Mouse (Mus musculus) right cerebral cortex, adult 2 months (tissue): ENCODE measurements around the gene Cacna1h.

ENCODE experiments used
- DNase-seq, 2 experiments: peaks; one replicate each; pipeline ENCODE4 v3.0.0; 2021 to 2022; ENCODE audit warnings: low spot score in 2 of 2

The Cacna1h gene

DNA sequence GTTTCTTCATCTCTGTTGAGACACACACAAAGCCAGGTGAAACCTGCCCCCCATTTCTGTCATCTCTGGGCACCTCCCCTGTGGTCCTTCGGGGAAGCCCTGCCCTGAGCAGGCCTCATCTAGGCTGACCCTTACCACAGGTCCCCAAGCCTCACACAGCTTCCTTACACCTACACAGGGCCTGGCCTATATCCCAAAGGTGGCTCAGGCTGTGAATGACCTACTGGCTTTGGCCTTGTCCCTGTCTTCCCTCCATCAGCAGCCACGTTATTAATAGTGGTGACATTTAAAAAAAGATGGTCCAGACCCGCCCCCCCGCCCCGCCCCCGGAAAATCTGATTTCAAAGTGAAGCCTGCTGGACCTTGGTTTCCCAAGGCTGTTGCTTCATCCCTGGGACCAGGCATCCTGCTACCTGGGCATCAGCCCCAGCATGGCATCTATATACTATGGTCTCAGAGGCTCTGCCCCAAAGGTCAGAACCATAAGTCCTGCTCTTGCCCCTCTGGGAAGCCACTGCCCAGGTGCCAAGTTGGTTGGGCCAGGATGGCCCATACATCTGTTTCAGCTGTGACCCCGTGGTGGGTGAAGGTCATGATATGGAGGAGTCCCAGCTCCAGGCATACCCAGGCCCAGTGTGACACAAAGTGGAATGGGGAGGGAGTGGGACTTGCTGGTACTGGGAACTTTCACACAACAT lies 25.1 kb downstream of the Cacna1h start:
- DNase-seq: no peak

DNA sequence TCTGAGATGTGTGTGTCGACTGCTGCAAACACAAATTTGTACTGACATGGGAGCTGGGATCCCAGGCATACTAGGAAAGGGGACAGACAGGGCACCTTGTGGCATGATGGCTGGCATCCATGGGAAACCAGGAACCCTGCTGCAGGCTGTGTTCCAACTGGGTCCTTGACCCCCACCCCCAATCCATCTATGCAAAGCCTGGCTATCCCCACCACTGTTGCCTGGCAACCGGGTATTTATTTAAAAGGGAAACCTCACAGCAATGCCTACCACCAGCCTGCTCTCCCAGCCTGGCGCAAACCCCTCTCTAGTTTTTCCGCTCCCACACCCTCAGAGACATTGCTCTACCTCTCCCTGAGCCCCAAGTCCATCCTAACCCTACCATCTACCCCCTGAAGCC lies 26.2 kb downstream of the Cacna1h start:
- DNase-seq: no peak

DNA sequence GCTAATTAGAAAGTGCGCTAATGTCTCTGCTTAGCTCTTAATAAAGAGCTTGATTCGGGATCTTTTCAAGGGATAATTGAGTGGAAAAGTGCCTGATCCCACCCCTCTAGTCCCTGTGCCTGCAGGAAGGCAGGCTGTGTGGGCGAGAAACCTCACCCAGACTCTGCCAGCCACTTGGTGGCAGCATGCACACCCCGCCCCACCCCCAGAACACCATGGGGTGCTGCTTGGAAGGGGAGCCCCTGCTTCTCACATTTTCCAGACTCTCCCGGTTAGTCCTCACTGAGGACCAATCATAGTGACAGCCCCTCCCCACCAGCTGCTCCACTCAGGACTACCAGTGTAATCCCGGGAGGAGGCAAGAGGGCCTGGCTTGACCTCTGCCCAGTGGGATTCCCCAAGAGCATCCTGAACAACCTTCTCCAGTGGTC lies 27.6 kb downstream of the Cacna1h start:
- DNase-seq: peak; percentile 56 to 61

DNA sequence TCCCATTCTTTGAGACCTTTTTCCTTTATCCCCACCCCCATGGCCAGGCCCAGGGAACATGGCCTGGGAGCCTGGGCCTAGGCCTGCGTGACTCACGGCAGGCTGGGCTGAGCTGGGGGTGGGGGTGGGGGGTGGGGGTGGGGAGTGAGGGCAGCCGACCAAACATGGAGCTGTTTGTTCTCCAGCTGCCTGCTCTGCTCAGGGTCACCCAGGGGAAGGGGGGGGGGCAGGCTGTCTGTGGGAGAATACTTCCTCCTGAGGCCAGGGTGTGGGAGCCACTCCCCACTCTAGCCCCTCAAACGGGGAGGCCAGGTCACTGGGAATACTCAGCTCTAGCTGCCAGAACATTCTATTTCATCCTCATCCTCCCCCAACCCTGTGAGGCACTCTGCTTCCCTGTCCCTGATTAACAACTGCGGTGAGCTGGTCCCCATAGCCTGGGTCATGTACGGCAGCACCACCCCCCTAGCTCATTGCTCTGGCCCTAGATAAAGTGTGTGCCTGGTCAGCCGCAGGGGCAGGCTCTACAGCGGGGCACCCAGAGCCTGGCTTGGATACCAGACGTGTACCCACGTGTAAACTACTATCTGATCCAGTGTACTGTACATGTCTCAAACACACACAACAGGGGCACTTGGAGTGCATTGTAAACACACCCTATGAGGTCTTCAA lies 28.2 kb downstream of the Cacna1h start:
- no peak for DNase-seq

DNA sequence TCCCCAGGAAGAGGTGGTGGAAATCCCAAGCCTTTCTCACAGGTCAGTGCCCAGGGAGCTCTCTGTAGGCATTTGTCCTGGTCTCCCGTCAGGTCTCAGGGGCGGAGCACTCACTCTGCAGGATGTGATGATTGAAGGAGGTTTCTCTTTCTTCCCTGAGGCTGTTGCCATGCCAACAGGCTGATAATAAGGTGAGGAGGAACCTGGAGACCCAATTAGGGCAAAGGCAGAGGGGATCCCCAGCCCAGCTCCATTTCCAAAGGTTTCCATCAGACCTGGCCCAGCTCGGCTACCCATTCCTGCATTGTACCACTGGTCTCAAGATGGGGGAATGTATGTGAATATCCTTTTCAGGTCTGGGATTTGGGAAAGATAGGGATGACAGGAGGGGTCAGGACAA lies 29.4 kb downstream of the Cacna1h start:
- no peak for DNase-seq

DNA sequence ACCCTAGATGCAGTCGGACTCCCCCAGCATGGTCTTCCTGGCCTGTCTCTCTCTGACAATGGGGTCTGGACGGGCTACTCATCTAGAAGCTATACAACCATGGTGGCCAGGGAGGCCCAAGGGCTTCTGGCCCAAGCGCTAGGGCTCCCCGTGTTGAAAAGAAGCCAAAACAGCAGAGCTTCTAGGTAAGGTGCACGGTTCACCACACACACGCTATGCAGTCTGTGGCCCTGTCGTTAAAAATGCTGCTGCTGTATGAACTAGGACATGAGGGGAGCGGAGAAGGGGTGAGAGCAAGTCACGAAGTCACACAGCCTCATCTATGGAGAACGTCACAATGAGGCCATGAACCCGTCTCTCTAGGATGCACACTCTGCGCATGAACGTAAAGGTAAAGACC lies 31.4 kb downstream of the Cacna1h start:
- DNase-seq: no peak

DNA sequence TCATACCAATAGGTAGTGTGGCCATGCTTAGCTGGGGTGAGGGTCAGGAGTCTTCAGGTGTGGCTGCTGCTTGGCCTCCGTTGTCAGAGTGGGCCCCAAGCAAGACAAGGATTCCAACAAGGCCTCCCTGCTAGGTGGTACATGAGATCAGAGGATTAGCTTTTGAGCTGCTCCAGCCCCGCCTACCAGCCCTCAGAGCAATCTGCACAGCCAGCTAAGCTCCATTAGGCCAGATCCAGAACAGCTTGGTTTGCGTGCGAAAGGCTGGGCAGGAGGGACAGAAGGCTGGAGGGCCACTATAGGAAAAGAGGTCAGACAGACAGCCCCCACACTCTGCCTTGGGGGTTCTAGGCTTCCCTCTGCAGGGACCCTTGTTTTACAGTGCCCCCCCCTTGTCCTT lies 32.1 kb downstream of the Cacna1h start:
- no peak for DNase-seq

DNA sequence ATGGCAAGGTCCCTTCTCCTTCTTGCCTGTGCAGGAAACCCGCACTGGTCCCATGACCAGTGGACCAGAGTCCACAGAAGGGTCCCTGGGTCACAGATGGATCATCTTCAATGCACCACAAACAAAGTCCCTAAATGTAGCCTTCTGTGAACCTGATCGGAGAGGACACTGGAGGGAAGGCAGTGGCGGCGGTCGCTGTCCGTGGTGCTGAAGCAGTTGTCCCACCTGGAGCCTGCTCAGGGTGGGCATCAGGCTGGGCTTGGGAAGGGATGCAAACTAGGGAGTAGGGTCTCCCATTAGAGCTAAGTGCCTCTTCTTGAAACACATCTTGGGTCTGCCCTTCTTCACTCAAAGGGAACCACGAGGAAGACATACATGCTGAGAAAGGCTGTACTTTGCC lies 33.1 kb downstream of the Cacna1h start:
- no peak for DNase-seq

DNA sequence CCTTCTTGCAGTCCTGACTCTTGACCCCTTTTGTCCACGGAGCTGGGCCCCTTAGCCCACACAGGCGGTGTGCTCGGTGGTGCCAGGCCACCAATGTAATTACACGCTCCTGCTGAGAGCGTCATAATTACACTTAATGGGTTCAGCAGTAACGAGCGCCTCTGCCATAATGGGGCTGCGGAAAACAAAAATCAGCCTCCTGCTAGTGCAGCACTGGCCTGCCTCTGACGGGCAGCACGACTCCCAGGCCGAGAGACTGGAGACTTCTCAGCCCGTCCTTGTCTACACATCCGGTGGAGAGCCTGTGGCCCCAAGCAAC lies 35.1 kb downstream of the Cacna1h start:
- no peak for DNase-seq

DNA sequence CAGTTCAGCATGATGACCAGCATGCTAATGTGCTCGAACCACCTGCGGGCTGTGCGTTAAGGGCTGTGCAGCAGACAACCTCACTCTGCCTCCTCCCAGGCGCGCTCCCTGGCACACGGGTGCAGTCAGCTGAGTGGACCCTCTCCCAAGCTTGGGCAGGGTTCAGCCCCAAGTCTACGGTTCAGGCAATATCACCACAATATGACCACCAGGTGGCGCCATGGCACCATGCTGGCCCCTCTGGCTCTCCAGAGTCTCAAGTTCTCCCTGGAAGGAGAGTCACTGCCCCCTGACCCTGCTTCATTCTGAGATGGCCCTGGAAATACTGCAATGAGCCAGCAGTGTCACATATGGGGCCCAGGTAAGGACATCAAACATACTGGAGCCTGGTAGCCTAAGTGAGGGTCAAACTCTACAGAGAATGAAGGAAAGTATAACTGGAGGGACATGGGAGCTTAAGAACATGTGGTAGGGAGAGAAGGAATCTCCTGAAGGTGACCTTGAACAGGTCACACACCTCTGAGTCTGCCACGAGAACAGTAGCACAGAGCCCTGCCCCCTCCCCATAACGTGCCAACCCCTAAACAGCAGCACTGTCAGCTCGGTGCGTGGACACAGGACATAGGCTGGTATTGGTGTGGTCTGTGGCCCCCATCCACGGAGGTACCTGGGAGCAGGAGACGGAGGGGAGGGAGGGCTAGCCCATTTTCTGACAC lies 35.6 kb downstream of the Cacna1h start:
- DNase-seq: peak; percentile 82 to 86

DNA sequence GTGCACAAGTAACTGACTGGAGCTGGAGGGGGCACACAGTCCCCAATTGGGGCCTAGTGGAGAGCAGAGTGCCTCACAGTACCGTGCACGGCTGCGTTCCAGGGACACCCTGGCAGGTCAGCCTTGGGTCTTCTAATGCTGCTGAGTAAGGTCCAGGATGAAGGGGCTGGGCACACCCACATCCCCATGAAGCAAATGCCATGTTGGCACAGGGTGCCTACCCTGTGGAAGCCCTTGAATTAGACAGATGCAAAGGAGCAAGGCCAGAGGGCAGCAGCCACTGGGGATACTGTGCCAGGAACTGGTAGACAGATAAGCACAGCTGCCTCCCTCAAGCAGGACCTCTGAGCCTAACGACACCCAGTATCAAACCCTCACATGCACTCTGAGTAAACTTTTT lies 39.1 kb downstream of the Cacna1h start:
- DNase-seq: no peak

DNA sequence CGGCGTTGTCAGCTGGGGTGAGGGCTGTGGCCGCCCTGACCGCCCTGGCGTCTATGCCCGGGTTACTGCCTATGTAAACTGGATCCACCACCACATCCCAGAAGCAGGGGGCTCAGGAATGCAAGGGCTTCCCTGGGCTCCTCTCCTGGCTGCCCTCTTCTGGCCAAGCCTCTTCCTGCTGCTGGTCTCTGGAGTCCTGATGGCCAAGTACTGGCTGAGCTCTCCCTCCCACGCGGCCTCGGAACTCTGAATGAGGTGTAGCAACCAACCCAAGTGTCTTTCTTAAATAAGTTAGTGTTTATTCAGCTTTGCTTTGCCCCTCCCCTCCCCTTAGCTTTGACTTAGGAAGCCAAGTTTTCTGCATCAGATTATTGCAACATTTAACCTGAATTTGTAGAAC lies 59.6 kb downstream of the Cacna1h start:
- peak; percentile 17 to 28 for DNase-seq

DNA sequence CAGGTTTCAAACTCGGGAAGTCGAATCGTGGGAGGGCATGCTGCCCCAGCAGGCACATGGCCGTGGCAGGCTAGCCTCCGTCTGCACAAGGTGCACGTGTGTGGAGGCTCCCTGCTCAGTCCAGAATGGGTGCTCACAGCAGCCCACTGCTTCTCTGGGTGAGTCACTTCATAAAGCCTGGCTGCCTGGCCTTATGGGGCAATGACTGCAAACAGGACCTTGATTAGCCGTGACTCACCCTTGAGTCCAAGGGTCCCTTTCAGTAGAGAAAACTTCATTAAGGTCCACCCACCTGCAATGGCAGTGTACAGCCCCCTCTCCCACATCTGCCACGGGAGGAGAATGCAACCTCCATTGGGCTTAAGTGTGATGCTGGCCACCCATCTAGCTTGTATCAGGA lies 61.1 kb downstream of the Cacna1h start:
- DNase-seq: no peak

DNA sequence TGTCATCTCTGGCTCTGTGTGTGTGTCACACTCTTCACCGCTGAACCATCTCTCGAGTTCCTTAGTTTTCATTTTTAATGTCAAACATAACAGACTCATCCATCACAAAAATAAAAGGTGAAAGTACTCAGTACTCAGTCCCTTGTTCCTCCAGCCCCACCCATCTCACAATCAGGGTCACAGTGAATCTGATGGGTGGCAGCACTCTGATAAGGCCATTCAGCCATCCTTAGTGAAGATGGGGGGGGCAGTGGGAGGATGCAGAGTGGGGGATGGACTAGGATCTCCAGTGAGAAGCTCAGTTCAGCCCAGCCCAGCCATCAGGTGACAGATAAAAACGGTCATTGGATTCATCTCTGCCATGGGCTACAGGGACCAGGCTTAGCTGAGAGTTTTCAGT lies 64.6 kb downstream of the Cacna1h start, which contains the start of gene Tpsg1:
Tpsg1 (plus strand) TSS at position 301 of the 400 bp plus-strand sequence.
- no peak for DNase-seq

DNA sequence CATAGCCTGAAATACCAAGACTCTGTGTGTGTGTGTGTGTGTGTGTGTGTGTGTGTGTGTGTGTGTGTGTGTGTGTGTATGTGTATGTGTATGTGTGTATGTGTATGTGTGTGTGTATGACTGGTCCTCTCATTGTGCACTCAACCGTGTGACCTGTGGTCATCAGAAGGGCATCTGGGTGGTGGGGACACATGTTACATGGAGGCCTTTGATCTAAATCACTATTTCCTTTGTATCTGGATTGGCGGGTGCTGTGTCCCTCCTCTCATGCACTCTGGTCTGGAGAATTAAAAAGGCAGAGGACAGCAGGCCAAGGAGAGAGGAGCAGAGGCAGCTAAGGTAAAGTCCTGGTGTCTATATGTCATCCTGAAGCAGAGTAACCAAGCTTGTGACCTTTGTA lies 67.6 kb downstream of the Cacna1h start, which contains the start of gene Tpsb2:
Tpsb2 (plus strand) TSS at position 301 of the 400 bp plus-strand sequence.
- DNase-seq: no peak

DNA sequence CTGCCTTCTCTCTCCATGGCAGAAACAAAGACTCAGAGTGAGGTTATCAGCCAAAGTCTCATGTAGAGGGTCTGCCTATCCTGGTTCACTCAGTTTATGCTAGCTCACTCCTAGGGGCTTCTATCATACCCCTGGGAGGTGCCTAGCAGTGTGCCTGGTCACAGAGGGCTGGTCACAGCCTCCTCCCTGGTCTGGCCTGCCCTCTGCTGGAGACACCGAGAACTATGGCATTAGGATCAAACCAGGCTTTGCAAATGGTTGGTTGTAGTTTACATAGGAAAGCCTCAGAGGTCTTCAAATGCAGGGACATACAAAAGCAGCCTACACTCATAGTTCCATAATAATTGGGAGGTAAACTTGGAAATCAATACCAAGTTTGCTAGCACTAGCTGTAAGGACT lies 69.9 kb downstream of the Cacna1h start:
- peak; percentile 52 to 71 for DNase-seq

DNA sequence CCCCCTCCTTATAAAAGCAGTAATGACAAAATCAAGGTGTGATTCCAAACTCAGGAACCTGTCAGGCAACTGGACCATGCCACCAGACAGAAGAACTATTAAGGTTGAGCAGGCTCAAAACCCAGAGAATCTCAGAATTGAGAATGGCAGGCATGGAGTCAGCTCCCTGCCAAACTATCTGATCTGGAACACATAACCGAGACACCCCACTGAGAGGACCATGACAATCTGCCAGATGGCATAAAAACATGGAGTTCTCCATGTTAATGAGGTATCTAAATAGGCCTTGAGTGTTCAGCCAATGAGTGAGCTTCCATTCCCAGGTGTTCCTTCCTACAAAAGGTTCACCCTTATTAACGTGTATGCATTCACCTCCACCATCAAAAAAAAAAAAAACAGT lies 72.3 kb downstream of the Cacna1h start:
- no peak for DNase-seq

DNA sequence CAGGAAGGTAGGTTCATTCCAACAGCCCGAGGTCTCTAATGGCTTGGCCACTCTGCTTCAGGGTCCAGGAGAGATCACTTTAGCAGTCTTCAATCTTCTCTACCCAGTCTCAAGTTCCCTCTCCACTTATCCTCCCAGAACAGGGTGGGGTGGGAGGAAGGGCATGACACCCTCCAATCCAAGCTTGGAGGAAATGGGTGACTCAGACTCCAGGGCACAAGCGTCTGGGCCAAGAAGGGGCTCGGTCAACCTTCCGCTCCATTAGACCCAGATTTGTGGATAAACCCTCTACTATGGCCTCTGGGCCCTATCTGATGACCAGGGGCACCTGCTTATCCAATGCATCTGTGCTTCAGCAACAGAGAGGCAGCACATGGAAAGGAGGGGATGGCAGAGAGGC lies 88.1 kb downstream of the Cacna1h start, which contains the start of gene Tpsab1:
Tpsab1 (minus strand) TSS at position 101 of the 400 bp plus-strand sequence.
- no peak for DNase-seq

DNA sequence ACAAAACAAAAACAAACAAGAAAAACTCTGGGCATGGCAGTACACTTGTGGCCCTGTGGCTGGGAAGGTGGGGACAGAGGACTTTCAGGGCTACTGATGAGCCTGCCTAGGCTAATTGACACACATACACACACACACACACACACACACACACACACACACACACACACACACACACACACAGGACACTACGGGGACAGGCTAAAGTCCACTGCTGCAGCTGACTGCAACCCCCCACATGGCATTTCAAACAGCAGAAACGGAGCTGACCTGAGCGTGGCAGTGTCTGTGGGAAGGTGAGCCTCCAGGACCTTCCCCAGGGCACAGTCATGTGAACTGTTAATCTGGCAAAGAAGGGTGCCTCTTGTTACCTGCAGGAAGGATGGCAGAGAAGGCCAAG lies 92.1 kb downstream of the Cacna1h start:
- no peak for DNase-seq

DNA sequence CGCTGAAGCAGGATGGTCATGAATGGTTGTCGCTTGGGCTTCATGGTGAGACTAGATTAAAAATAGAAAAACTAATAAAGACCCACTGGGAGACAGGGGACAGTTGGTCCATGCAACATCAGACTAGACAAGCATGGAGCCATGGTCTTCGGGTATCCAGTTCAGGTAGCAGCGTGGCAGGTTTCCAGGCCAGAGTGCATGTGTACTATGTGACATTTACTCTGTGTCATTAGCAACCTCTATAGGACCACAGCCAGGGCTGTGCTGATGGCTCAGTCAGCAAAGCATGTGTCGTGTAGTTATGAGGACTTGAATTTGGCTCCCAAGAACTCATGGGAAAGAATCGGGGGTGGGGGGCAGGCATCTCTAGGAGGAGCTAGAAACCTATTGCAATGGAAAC lies 93.6 kb downstream of the Cacna1h start:
- no peak for DNase-seq

DNA sequence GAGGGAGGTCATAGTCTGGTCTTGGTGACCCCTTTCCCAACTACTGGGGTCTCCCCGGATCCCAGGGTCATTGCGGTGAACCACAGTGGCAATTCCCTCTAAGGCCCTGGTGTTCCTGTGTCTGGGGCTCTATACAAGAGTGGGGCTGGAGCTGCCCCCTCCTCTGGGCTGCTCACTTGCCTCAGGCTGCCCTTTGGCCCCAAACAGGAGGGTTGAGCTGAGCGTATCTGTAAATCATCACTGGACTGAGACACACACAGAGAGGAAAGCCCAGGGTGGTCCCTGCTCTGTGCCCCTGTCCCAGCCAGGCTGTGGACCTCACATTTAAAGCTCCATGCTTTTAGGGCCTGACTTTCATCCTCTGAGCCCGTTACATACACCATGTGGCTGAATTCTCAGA lies 95.4 kb downstream of the Cacna1h start:
- no peak for DNase-seq

DNA sequence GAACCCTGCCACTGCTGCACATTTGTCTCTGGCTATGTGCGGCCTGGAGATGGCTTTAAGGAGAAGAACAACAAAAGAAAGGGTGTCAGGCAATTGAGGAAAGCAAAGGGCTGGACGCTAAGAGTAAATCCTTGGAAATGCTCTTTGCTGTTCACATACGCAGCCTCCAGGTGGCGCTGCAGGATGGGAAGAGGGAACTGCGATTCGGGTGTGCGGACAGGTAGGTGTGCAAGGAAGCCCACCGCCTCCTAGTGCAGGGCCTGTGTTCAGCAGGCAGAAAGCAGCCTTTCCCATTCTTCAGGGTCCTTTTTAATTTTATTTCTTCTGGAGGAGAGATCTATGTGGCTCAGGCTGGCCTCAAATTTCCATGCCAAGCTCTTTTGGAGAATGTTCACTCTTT lies 99.6 kb downstream of the Cacna1h start:
- peak; percentile 42 to 77 for DNase-seq

DNA sequence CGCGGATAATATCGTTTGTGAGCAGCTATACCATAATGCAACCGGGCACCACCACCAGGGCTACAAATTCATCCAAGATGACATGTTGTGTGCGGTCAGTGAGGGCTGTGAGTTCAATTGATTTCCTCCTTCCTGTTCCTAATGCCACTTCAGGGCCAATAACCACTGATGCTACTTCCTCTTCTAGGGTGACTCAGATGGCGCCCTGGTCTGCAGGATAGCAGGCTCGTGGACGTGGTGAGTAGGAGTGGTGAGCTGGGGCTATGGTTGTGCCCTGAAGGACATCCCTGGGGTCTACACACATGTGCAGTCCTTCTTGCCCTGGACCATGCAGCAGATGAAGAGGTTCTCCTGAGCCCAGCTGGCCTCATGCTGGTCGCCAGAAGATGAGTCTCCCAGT lies 101.3 kb downstream of the Cacna1h start:
- DNase-seq: no peak
